Mouse (Mus musculus): Measurements from ENCODE around the gene Gm3002. TPM values are rescaled to one million over a fixed set of nuclear protein-coding genes. Genes with fewer than 3 reads are reported as not detected.
"Not testable (repeated sequence)": the region's sequence is repeated elsewhere in the genome, so short reads cannot be mapped to it uniquely, and the experiment has no call there.

The Gm3002 gene
- 0.32 and 0.52 TPM in 2 replicates for polyA plus RNA-seq (2016; fragmentation: Nextera tagmentation; extraction: Ambion mirVana)

- H3K27ac ChIP-seq; H3K27me3 ChIP-seq (ENCODE audit: poor library complexity, severe bottlenecking); DNase-seq (ENCODE audit: extremely low spot score, low spot score); H3K4me3 ChIP-seq; H3K4me1 ChIP-seq; H3K36me3 ChIP-seq (replicated peaks); H3K9me3 ChIP-seq: not testable (repeated sequence)
- WGBS, result no CpG with 5 or more reads among the region's 31 CpGs
Measured at GRCm38 (mm10) chr14:3809774-3810173, at the start of gene Gm3002. Gene Gm3002, plus strand, starts transcription at chr14:3810074.

- DNase-seq (ENCODE audit: extremely low spot score, low spot score); H3K4me3 ChIP-seq; H3K9me3 ChIP-seq; H3K4me1 ChIP-seq; H3K27me3 ChIP-seq (ENCODE audit: poor library complexity, severe bottlenecking); H3K27ac ChIP-seq; H3K36me3 ChIP-seq (replicated peaks): not testable (repeated sequence)
- no CpG with 5 or more reads among the region's 2 CpGs for WGBS
Measured at GRCm38 (mm10) chr14:3845945-3846344, 36.1 kb downstream of the Gm3002 start, which contains the start of gene Gm3033. Gene Gm3033, plus strand, starts transcription at chr14:3846245.

- not testable (repeated sequence) for H3K36me3 ChIP-seq (replicated peaks); H3K4me1 ChIP-seq; H3K27ac ChIP-seq; H3K9me3 ChIP-seq; H3K27me3 ChIP-seq (ENCODE audit: poor library complexity, severe bottlenecking); DNase-seq (ENCODE audit: extremely low spot score, low spot score); H3K4me3 ChIP-seq
- no CpG with 5 or more reads among the region's 1 CpGs for WGBS
Measured at GRCm38 (mm10) chr14:3883872-3884271, 74.0 kb downstream of the Gm3002 start, which contains the start of gene Gm2916. Gene Gm2916, plus strand, starts transcription at chr14:3884172.

GRCm38 (mm10) chr14:3931456-3931855, 121.6 kb downstream of the Gm3002 start, which contains the start of gene Gm3029:
Gene Gm3029, plus strand, starts transcription at chr14:3931756.
- not testable (repeated sequence) for H3K27ac ChIP-seq; H3K4me1 ChIP-seq; H3K4me3 ChIP-seq; H3K9me3 ChIP-seq; H3K27me3 ChIP-seq (ENCODE audit: poor library complexity, severe bottlenecking); H3K36me3 ChIP-seq (replicated peaks); DNase-seq (ENCODE audit: extremely low spot score, low spot score)
- WGBS, result 100% methylated on average over 1 of the region's 2 CpGs

GRCm38 (mm10) chr14:3963247-3963646, 153.4 kb downstream of the Gm3002 start, which contains the start of gene Gm3095:
Gene Gm3095, plus strand, starts transcription at chr14:3963547.
- not testable (repeated sequence) for H3K36me3 ChIP-seq (replicated peaks); DNase-seq (ENCODE audit: extremely low spot score, low spot score); H3K9me3 ChIP-seq; H3K27me3 ChIP-seq (ENCODE audit: poor library complexity, severe bottlenecking); H3K27ac ChIP-seq; H3K4me3 ChIP-seq; H3K4me1 ChIP-seq
- no CpG with 5 or more reads among the region's 2 CpGs for WGBS

GRCm38 (mm10) chr14:3998094-3998493, 188.2 kb downstream of the Gm3002 start, which contains the start of gene Gm3099:
Gene Gm3099, plus strand, starts transcription at chr14:3998394.
- H3K9me3 ChIP-seq; H3K4me3 ChIP-seq; H3K27ac ChIP-seq; H3K27me3 ChIP-seq (ENCODE audit: poor library complexity, severe bottlenecking); H3K4me1 ChIP-seq; H3K36me3 ChIP-seq (replicated peaks); DNase-seq (ENCODE audit: extremely low spot score, low spot score): not testable (repeated sequence)
- WGBS, result 82% methylated on average over 1 of the region's 3 CpGs

Other genes starting within 250 kb of the Gm3002 start
- not detected in 2 replicates for gene Gm3012, start 175.6 kb upstream of the Gm3002 start, polyA plus RNA-seq (2016; fragmentation: Nextera tagmentation; extraction: Ambion mirVana)
- gene Gm3020, start 158.0 kb upstream of the Gm3002 start, polyA plus RNA-seq (2016; fragmentation: Nextera tagmentation; extraction: Ambion mirVana), result 1.0 and 1.3 TPM in 2 replicates
- gene Gm3043, start 121.3 kb upstream of the Gm3002 start, polyA plus RNA-seq (2016; fragmentation: Nextera tagmentation; extraction: Ambion mirVana), result not detected in 2 replicates
- not detected in 2 replicates for gene Gm3033, start 36.2 kb downstream of the Gm3002 start, polyA plus RNA-seq (2016; fragmentation: Nextera tagmentation; extraction: Ambion mirVana)
- 0.14 and 0.49 TPM in 2 replicates for gene Gm2916, start 74.1 kb downstream of the Gm3002 start, polyA plus RNA-seq (2016; fragmentation: Nextera tagmentation; extraction: Ambion mirVana)
- not detected in 2 replicates for gene Gm3029, start 121.7 kb downstream of the Gm3002 start, polyA plus RNA-seq (2016; fragmentation: Nextera tagmentation; extraction: Ambion mirVana)
- 0.10 TPM in 2 replicates for gene Gm3095, start 153.5 kb downstream of the Gm3002 start, polyA plus RNA-seq (2016; fragmentation: Nextera tagmentation; extraction: Ambion mirVana)
- gene Gm3099, start 188.3 kb downstream of the Gm3002 start, polyA plus RNA-seq (2016; fragmentation: Nextera tagmentation; extraction: Ambion mirVana), result not detected in 2 replicates
- gene Gm5796, start 213.9 kb downstream of the Gm3002 start, polyA plus RNA-seq (2016; fragmentation: Nextera tagmentation; extraction: Ambion mirVana), result 0.54 and 0.89 TPM in 2 replicates